Mouse (Mus musculus): ENCODE measurements around the gene Gm21988. TPM values are rescaled to one million over a fixed set of nuclear protein-coding genes. Genes with fewer than 3 reads are reported as not detected.

Gm21988 gene
- polyA plus RNA-seq, 1 experiment from 2014 or later, result 5.2 TPM

GRCm38 (mm10) chr11:70259035-70259434 lies 19.4 kb upstream of the Gm21988 start:
- ATAC-seq (ENCODE audit: insufficient read depth), result no peak
- Histone ChIP-seq H3K4me1 (replicated peaks) (peaks cover 11% of the 10 kb centered on the region), H3K4me2 (no peak overlapping the region), H3K36me3 (replicated peaks) (no peaks in the 10 kb centered on the region), H3K4me3 (replicated peaks) (no peak overlapping the region), H3K9me3 (replicated peaks) (no peaks in the 10 kb centered on the region), H3K27ac (replicated peaks) (no peak overlapping the region), H3K9ac (no peak overlapping the region), H3K27me3 (peaks cover 38% of the 10 kb centered on the region)
- 77% methylated on average over 4 of the region's 4 CpGs for WGBS (ENCODE audit: insufficient replicate concordance)

- Histone ChIP-seq H3K27ac (replicated peaks) (no peak within 1 kb of the TSS), H3K4me2 (peak within 1 kb of the TSS; percentile 46), H3K4me1 (replicated peaks) (peaks cover 15% of the 10 kb centered on the region), H3K4me3 (replicated peaks) (peak within 1 kb of the TSS; percentile 18; the same call in 1 of the 2 replicates), H3K36me3 (replicated peaks) (no peaks in the 10 kb centered on the region), H3K9me3 (replicated peaks) (no peaks in the 10 kb centered on the region), H3K9ac (no peak within 1 kb of the TSS), H3K27me3 (peaks cover 73% of the 10 kb centered on the region)
- no peak for ATAC-seq (ENCODE audit: insufficient read depth)
- WGBS (ENCODE audit: insufficient replicate concordance), result 4% methylated on average over 25 of the region's 25 CpGs
Measured at GRCm38 (mm10) chr11:70254931-70255531, 15.4 kb upstream of the Gm21988 start, which contains the start of gene Alox12. Gene Alox12, minus strand, starts transcription at chr11:70255353.

- Histone ChIP-seq H3K4me2 (peak overlapping the region; percentile 46), H3K4me1 (replicated peaks) (peaks cover 15% of the 10 kb centered on the region), H3K27me3 (peaks cover 77% of the 10 kb centered on the region), H3K36me3 (replicated peaks) (no peaks in the 10 kb centered on the region), H3K27ac (replicated peaks) (no peak overlapping the region), H3K9ac (no peak overlapping the region), H3K9me3 (replicated peaks) (no peaks in the 10 kb centered on the region), H3K4me3 (replicated peaks) (peak overlapping the region; percentile 18; the same call in 1 of the 2 replicates)
- no peak for ATAC-seq (ENCODE audit: insufficient read depth)
- 5% methylated on average over 18 of the region's 18 CpGs for WGBS (ENCODE audit: insufficient replicate concordance)
Measured at GRCm38 (mm10) chr11:70254337-70254736, 14.7 kb upstream of the Gm21988 start.

GRCm38 (mm10) chr11:70251853-70252252 lies 12.2 kb upstream of the Gm21988 start:
- peaks cover 73% of the 10 kb centered on the region for H3K27me3 ChIP-seq

GRCm38 (mm10) chr11:70250150-70250549 lies 10.5 kb upstream of the Gm21988 start:
- 21% methylated on average over 11 of the region's 11 CpGs for WGBS (ENCODE audit: insufficient replicate concordance)
- H3K4me2 ChIP-seq, result no peak overlapping the region
- no peak for ATAC-seq (ENCODE audit: insufficient read depth)

More at GRCm38 (mm10) chr11:70251853-70252252, 12.2 kb upstream of the Gm21988 start:
- WGBS (ENCODE audit: insufficient replicate concordance), result 47% methylated on average over 8 of the region's 8 CpGs
- Histone ChIP-seq H3K27ac (replicated peaks) (no peak overlapping the region), H3K4me1 (replicated peaks) (peaks cover 15% of the 10 kb centered on the region), H3K36me3 (replicated peaks) (no peaks in the 10 kb centered on the region), H3K9ac (no peak overlapping the region), H3K4me2 (no peak overlapping the region), H3K4me3 (replicated peaks) (no peak overlapping the region), H3K9me3 (replicated peaks) (no peaks in the 10 kb centered on the region)
- ATAC-seq (ENCODE audit: insufficient read depth), result no peak

GRCm38 (mm10) chr11:70247136-70247845 lies 7.7 kb upstream of the Gm21988 start:
- Histone ChIP-seq H3K27ac (replicated peaks) (no peak overlapping the region), H3K4me1 (replicated peaks) (0 out of 2 replicates have a peak, but pooled peaks cover 4% of the 10 kb centered on the region), H3K27me3 (peaks cover 45% of the 10 kb centered on the region), H3K4me3 (replicated peaks) (no peak overlapping the region), H3K4me2 (no peak overlapping the region), H3K36me3 (replicated peaks) (no peaks in the 10 kb centered on the region), H3K9me3 (replicated peaks) (no peaks in the 10 kb centered on the region), H3K9ac (no peak overlapping the region)
- WGBS (ENCODE audit: insufficient replicate concordance), result 36% methylated on average over 9 of the region's 9 CpGs
- no peak for ATAC-seq (ENCODE audit: insufficient read depth)

More at GRCm38 (mm10) chr11:70250150-70250549, 10.5 kb upstream of the Gm21988 start:
- H3K36me3 ChIP-seq (replicated peaks), result no peaks in the 10 kb centered on the region
- H3K27ac ChIP-seq (replicated peaks), result no peak overlapping the region
- peaks cover 66% of the 10 kb centered on the region for H3K27me3 ChIP-seq
- H3K4me1 ChIP-seq (replicated peaks), result peaks cover 12% of the 10 kb centered on the region
- H3K4me3 ChIP-seq (replicated peaks), result no peak overlapping the region
- H3K9ac ChIP-seq, result no peak overlapping the region
- H3K9me3 ChIP-seq (replicated peaks), result no peaks in the 10 kb centered on the region

DNA sequence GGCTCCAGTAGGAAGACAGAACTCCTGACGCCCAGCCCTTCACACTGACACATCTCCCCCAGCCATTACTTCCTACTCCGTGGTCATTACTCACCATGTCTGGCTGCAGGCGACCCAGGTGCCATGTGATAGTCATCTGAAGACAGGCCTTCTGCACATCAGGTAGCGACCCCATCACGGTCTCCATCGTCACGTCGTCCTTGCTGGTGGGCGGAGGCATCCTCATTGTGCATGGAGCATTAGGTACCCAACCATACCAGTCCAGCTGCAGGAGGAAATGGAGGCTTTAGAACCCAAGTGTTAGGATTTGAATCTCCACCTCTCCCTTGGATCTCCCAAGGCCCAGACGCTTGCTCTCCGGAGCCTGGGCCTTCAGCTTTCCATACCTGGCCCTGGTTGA lies 3.0 kb upstream of the Gm21988 start:
- H3K27me3 ChIP-seq, result peaks cover 16% of the 10 kb centered on the region
- H3K9ac ChIP-seq, result no peak overlapping the region
- WGBS (ENCODE audit: insufficient replicate concordance), result 52% methylated on average over 11 of the region's 11 CpGs
- no peaks in the 10 kb centered on the region for H3K36me3 ChIP-seq (replicated peaks)
- ATAC-seq (ENCODE audit: insufficient read depth), result no peak
- peaks cover 20% of the 10 kb centered on the region for H3K4me1 ChIP-seq (replicated peaks)
- H3K9me3 ChIP-seq (replicated peaks), result no peaks in the 10 kb centered on the region
- no peak overlapping the region for H3K4me3 ChIP-seq (replicated peaks)
- H3K27ac ChIP-seq (replicated peaks), result no peak overlapping the region
- H3K4me2 ChIP-seq, result no peak overlapping the region

DNA sequence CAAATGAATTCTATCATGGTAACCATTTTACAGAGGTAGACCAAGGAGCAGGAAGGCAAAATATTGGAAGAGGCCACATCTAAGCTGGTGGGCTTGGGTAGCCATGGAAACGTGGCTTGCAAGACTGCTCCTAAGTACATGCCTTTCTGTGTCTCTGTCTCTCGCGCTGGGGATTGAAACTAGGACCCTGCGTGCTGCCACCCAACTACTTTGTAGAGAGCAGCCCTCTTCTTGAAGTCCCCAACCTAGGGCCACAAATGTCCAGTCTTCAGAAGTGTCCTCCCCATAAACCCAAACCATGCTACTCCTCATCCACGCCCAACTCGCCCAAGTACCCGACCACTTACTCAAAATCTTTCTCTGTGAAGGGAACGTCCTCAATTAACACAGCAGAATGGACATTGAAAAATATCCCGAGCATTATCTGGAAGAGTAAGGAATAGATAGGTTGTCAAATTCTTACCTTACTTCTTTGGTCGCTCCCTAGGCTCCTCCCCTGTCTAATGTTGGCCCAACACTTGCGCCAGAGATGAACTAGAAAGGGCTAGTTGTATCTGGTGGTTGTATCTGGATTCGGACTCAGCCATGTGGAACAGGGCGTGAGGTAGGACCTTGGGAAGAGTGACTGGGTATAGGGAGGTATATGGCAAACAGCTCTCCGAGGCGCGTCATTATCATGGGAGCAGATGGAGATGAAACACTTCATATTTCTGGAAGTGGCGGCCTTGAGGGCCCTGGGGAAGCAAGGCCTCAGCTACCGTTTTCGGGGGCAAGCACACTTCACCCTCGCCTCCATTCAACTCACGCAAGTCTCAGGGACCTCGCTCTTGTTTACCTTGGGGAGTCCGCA lies 814 bp downstream of the Gm21988 start:
- 7% methylated on average over 23 of the region's 23 CpGs for WGBS (ENCODE audit: insufficient replicate concordance)
- H3K4me1 ChIP-seq (replicated peaks), result peaks cover 56% of the 10 kb centered on the region
- ATAC-seq (ENCODE audit: insufficient read depth), result no peak

DNA sequence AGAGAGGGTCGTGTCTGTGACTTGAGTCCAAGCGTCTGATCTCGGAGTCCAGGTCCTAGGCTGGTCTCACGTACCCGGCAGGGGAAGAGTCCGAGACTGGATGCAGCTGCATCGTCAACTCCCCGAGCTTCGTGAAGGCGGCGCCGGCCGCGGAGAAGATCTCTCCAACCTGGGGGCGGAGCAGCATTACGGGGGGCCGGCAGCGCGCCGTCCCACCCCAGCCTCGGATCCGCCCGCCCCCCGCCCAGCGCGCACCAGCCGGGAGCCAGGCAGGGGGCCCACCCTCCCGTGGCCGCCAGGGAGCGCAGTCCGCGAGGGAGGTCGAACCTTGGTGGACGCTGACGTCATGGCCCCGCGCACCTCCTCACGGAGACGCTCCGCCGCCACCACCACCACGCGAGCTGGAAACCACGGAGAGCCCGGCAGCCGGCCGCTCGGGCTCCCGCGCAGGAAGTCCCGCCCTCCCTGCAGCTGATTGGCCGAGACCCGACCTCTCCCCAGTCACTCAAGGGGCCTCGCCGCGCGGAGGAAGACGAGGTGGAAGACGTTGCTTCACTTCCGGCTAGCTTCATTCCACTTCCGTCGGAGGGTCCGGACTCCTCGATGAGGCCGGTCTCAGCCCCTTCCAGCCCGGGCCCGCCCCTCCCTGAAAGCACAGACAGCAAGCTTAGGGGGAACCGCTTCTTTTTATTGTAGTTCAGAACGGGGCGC lies 2.0 kb downstream of the Gm21988 start, which contains the start of gene 0610010K14Rik:
Gene 0610010K14Rik (minus strand): TSS at position 458 of the 711 bp plus-strand sequence.
- H3K27ac ChIP-seq (replicated peaks), result peak within 1 kb of the TSS; percentile 96
- peak; percentile 90 for ATAC-seq (ENCODE audit: insufficient read depth)
- peaks cover 18% of the 10 kb centered on the region for H3K36me3 ChIP-seq (replicated peaks)
- H3K9me3 ChIP-seq (replicated peaks), result no peaks in the 10 kb centered on the region
- H3K27me3 ChIP-seq, result peaks cover 1% of the 10 kb centered on the region; the same call in 1 of the 2 replicates
- peaks cover 61% of the 10 kb centered on the region for H3K4me1 ChIP-seq (replicated peaks)
- peak within 1 kb of the TSS; percentile 96 for H3K9ac ChIP-seq
- H3K4me2 ChIP-seq, result peak within 1 kb of the TSS; percentile 92
- whole genome bisulfite sequencing (ENCODE audit: insufficient replicate concordance), result under 1% methylated on average over 70 of the region's 70 CpGs
- H3K4me3 ChIP-seq (replicated peaks), result peak within 1 kb of the TSS; percentile 93

More for the DNA sequence above, 814 bp downstream of the Gm21988 start:
- no peaks in the 10 kb centered on the region for H3K27me3 ChIP-seq
- peak overlapping the region; percentile 96 for H3K9ac ChIP-seq
- H3K9me3 ChIP-seq (replicated peaks), result no peaks in the 10 kb centered on the region
- peak overlapping the region; percentile 92 for H3K4me2 ChIP-seq
- peaks cover 18% of the 10 kb centered on the region for H3K36me3 ChIP-seq (replicated peaks)
- H3K4me3 ChIP-seq (replicated peaks), result peak overlapping the region; percentile 93
- H3K27ac ChIP-seq (replicated peaks), result peak overlapping the region; percentile 96

DNA sequence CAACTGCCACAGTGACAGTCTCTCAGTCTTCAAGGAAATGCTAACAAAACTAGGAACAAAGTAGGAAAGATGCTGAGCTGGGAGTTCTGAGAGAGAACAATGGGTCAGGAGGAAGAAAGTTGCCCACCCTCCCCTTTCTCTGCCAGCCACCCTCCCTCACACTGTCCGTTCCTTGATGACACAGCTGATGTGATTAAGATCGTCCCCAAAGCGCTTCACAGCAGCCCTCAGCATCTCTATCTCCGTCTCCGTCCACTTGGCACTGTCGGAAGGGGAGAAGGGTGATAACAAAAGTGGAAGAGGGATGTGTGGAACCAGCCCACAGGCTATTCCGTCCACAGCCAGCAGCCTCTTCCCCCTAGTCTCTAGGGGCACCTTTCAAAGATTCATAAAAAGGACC lies 2.9 kb downstream of the Gm21988 start:
- peak overlapping the region; percentile 96 for H3K27ac ChIP-seq (replicated peaks)
- H3K4me1 ChIP-seq (replicated peaks), result peaks cover 61% of the 10 kb centered on the region
- no peaks in the 10 kb centered on the region for H3K9me3 ChIP-seq (replicated peaks)
- 24% methylated on average over 7 of the region's 7 CpGs for WGBS (ENCODE audit: insufficient replicate concordance)
- peak overlapping the region; percentile 96 for H3K9ac ChIP-seq
- peaks cover 7% of the 10 kb centered on the region; the same call in 1 of the 2 replicates for H3K27me3 ChIP-seq
- H3K4me3 ChIP-seq (replicated peaks), result peak overlapping the region; percentile 93
- peaks cover 18% of the 10 kb centered on the region for H3K36me3 ChIP-seq (replicated peaks)
- H3K4me2 ChIP-seq, result peak overlapping the region; percentile 92
- no peak for ATAC-seq (ENCODE audit: insufficient read depth)
